Mouse (Mus musculus) brain, embryonic 14.5 days (tissue): ENCODE measurements around the gene Crb2.

Experiments
- CTCF ChIP-seq: fragments of 200-500 bp; IDR thresholded peaks from 2 replicates; pipeline ENCODE4 v1.5.1; 2012; ENCODE audit warnings: inconsistent platforms, mild to moderate bottlenecking, moderate library complexity, borderline replicate concordance; ENCODE audit not compliant: insufficient read depth, insufficient read length; ENCODE audit errors: extremely low read depth
- POLR2A ChIP-seq: fragments of 200-500 bp; IDR thresholded peaks from 2 replicates; pipeline ENCODE4 v1.6.1; 2012; ENCODE audit warnings: mild to moderate bottlenecking, inconsistent platforms, borderline replicate concordance; ENCODE audit not compliant: poor library complexity, insufficient read depth, insufficient read length, severe bottlenecking; ENCODE audit errors: extremely low read depth

DNA sequence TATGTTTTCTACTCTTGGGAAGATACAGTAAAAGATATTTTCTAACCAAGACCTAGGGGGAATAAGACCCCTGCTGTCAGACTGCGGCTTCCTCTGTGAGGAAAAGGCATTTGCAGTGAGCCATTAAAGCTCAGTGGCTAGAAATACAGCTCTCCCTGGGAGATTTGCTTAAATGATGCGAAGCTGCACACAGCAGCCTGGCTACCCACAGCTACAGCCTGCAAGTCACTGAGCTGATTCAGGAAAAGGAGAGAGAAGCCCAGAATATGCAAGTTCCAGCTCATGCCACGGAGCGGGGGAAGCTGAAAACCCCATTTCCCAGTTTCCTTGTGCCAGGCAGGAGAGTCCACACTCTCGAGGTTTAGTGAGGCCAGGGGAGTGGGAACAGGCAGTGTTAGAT lies 46.1 kb downstream of the Crb2 start:
- no peak for TF ChIP-seq CTCF
- TF ChIP-seq POLR2A = no peak
